Mouse (Mus musculus) heart, adult 2 months (tissue): Measurements from ENCODE around the gene Mms19.

Experiments
- CTCF ChIP-seq: fragments of 200-600 bp; IDR thresholded peaks from 2 replicates; pipeline ENCODE4 v1.8.1; 2022; ENCODE audit warnings: antibody characterized with exemption, mild to moderate bottlenecking, moderate library complexity
- POLR2A ChIP-seq: fragments of 200-500 bp; IDR thresholded peaks from 2 replicates; pipeline ENCODE4 v1.6.1; 2011; ENCODE audit warnings: mild to moderate bottlenecking, low read depth, low read length, control low read depth; ENCODE audit not compliant: insufficient read depth

GRCm38 (mm10) chr19:41991926-41992477, 11.0 kb upstream of the Mms19 start:
- TF ChIP-seq POLR2A: no peak
- no peak for TF ChIP-seq CTCF
